Mouse (Mus musculus) naive thymus-derived CD4-positive, alpha-beta T cell, adult 2 months (primary cell): ENCODE data around the gene Zmynd8.
A peak's percentile ranks its signal among the peaks of the same experiment; 100 is the strongest.

Source experiments
- DNase-seq: peaks from one replicate; pipeline ENCODE4 v3.0.0-alpha.2; 2011; ENCODE audit warnings: low read depth

Zmynd8 gene

GRCm38 (mm10) chr2:165879403-165880178 lies 19.2 kb downstream of the Zmynd8 start:
- no peak for DNase-seq

GRCm38 (mm10) chr2:165878907-165879361 lies 19.9 kb downstream of the Zmynd8 start:
- no peak for DNase-seq

- DNase-seq = peak; percentile 65
These were observed 20.7 kb downstream of the Zmynd8 start for GRCm38 (mm10) chr2:165878021-165878585.

- no peak for DNase-seq
These were observed 21.6 kb downstream of the Zmynd8 start for GRCm38 (mm10) chr2:165877180-165877579.

GRCm38 (mm10) chr2:165876201-165876918 lies 22.5 kb downstream of the Zmynd8 start:
- no peak for DNase-seq

- no peak for DNase-seq
These were observed 23.3 kb downstream of the Zmynd8 start for GRCm38 (mm10) chr2:165875406-165875955.

- DNase-seq = no peak
These were observed 24.1 kb downstream of the Zmynd8 start for GRCm38 (mm10) chr2:165874461-165875339.

GRCm38 (mm10) chr2:165873777-165874176 lies 25.0 kb downstream of the Zmynd8 start:
- DNase-seq = no peak

- DNase-seq = no peak
These were observed 25.6 kb downstream of the Zmynd8 start for GRCm38 (mm10) chr2:165873196-165873595.

GRCm38 (mm10) chr2:165869257-165869656 lies 29.6 kb downstream of the Zmynd8 start:
- DNase-seq = no peak

GRCm38 (mm10) chr2:165868522-165869175 lies 30.2 kb downstream of the Zmynd8 start:
- DNase-seq = no peak

GRCm38 (mm10) chr2:165867549-165867948 lies 31.3 kb downstream of the Zmynd8 start:
- no peak for DNase-seq

- no peak for DNase-seq
These were observed 31.8 kb downstream of the Zmynd8 start for GRCm38 (mm10) chr2:165866951-165867387.

GRCm38 (mm10) chr2:165866412-165866811 lies 32.4 kb downstream of the Zmynd8 start:
- no peak for DNase-seq

- DNase-seq = no peak
These were observed 34.0 kb downstream of the Zmynd8 start for GRCm38 (mm10) chr2:165864769-165865168.

GRCm38 (mm10) chr2:165861683-165862594 lies 36.9 kb downstream of the Zmynd8 start:
- no peak for DNase-seq

GRCm38 (mm10) chr2:165860962-165861682 lies 37.7 kb downstream of the Zmynd8 start:
- DNase-seq = no peak

GRCm38 (mm10) chr2:165860447-165860846 lies 38.4 kb downstream of the Zmynd8 start:
- no peak for DNase-seq
